Mouse (Mus musculus) embryonic fibroblast, embryonic 13.5 days (primary cell): ENCODE data around the gene Tmem44. TPM values are rescaled to one million over a fixed set of nuclear protein-coding genes. Genes with fewer than 3 reads are reported as not detected.

Source experiments
- H3K27ac ChIP-seq: 2 replicates; pipeline ENCODE4 v1.5.1; 2012; ENCODE audit warnings: low read length, control low read depth, inconsistent platforms; ENCODE audit not compliant: insufficient read depth
- H3K4me1 ChIP-seq: 2 replicates; pipeline ENCODE4 v1.6.1; 2011; ENCODE audit warnings: low read length; ENCODE audit not compliant: control insufficient read depth, insufficient read depth
- H3K4me3 ChIP-seq: 2 replicates; pipeline ENCODE4 v1.5.1; 2011; ENCODE audit warnings: mild to moderate bottlenecking, control low read depth, low read length; ENCODE audit not compliant: insufficient read depth
- CTCF ChIP-seq: IDR thresholded peaks from 2 replicates; pipeline ENCODE4 v1.5.1; 2011; ENCODE audit warnings: mild to moderate bottlenecking, control low read depth, low read length, moderate library complexity, borderline replicate concordance; ENCODE audit not compliant: insufficient read depth
- POLR2A ChIP-seq: IDR thresholded peaks from 2 replicates; pipeline ENCODE4 v1.6.1; 2011; ENCODE audit warnings: low read depth, mild to moderate bottlenecking, control low read depth, low read length, moderate library complexity
- polyA plus RNA-seq: library from polyadenylated mRNA; stranded (reverse); fragments of >200 nt; gene quantifications from 2 replicates; pipeline ENCODE4 v1.2.4, GENCODE M21; 2011; ENCODE audit warnings: low read depth; ENCODE audit not compliant: missing spikeins, insufficient read length

Gene Tmem44
- 6.9 and 8.0 TPM in 2 replicates for polyA plus RNA-seq

DNA sequence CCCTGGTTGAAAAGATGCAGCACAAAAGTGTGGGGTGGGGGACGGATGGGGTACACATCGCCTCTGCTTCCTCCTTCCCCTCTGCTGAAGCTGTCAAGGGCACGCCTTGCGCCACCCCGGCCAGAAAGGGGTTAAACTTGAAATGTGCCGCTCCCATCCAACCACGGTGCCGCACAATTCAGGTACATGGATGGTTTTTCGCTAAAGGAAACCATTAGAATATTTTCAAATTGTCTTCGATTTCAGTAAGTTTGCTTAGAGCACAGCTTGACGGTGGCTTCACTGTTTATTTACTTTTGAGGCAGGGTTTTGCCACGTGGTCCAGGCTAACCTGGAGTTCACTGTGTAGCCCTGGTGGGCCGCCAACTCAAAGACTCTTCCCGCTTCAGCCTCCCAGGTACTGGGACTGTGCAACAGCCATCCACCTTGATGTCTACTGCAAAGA is at the start of gene Tmem44:
Gene Tmem44 (minus strand): TSS at position 95 of the 445 bp plus-strand sequence.
- TF ChIP-seq CTCF = no peak
- no peak for TF ChIP-seq POLR2A
- Histone ChIP-seq H3K27ac (no peak within 1 kb of the TSS), H3K4me3 (peak within 1 kb of the TSS; percentile 48), H3K4me1 (peaks cover 7% of the 10 kb centered on the region; the same call in 1 of the 2 replicates)

DNA sequence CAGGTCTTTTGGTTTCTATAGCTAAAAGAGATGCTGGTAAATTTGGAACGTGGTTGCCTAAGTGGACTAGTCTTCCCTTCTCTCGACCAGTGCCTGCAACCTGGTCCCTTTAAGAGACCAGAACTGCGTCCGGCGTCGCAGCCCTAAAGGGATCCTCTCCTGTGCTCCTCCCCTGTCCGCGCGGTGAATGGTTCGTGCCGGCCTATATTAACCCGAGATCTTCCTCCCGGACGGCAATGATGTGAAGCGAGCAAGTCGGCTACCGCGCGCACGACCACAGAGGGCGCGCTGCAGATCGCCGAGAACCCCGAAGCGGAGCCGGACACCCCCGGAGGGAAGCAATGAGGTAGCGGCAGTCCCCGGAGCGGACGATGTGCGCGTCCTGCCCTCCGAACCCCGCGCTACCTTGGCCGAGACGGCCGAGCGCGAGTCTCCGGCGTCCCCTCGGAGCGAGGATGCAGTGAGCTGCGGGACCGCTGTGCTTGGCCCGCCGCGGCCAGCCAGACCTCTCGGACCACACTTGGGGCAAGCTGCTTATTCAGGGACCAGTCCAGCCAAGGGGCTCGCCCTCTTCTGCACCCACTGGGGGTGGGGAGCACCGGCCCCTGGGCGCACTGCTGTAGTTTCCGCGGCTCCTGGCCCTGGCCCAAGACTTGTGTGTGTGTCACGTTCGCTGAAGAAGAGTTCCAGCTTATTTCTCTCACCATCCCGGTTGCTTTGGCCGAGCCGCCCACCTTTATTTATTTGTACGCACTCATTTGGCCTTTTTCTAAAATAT is 49.0 kb upstream of the Tmem44 start, which contains the start of gene Fam43a:
Gene Fam43a (plus strand): TSS at position 233 of the 778 bp plus-strand sequence.
- TF ChIP-seq POLR2A (peak; percentile 100), CTCF (0 out of 2 replicates have a peak, but pooled peaks have one; percentile 49)
- H3K4me3 ChIP-seq = peak within 1 kb of the TSS; percentile 61
- H3K4me1 ChIP-seq = peaks cover 15% of the 10 kb centered on the region
- H3K27ac ChIP-seq = peak within 1 kb of the TSS; percentile 65

DNA sequence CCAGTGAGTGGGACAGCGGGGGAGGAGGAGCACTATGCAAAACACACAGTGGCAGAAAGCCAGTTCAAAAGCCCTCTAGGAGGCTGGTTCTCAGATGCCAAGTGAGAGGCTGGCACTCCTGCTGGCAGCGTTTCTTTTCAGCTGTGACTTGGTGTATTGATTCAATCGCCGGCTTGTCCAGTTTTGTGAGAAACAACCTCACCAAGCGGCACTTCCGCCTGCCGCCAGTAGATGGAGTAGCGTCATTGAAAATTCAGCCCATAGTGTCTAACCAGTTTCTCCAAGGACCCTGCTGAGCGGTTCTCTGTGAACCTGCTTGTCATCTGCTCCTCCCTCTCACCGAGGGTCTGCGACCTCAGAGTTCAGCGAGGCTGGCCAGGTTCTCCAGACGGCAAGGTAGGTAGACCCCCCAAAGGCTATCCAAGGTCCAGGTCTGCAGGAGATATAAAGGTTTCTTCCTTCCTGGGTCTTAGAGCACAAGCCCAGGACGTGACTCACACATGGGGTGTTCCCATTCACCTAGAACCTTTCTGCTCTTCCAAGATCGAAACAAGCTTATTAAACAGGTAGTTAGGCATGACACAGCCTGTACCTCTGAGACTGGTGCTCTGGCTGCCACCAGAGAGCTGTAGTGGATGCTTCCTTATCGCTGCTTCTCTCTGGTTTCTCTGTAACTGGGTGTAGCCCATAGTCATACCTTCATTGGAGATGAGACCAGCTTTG is 46.5 kb upstream of the Tmem44 start:
- H3K27ac ChIP-seq = no peak overlapping the region; the same call in 1 of the 2 replicates
- H3K4me1 ChIP-seq = peaks cover 7% of the 10 kb centered on the region
- no peak for TF ChIP-seq POLR2A
- TF ChIP-seq CTCF = peak; percentile 75
- H3K4me3 ChIP-seq = no peak overlapping the region

DNA sequence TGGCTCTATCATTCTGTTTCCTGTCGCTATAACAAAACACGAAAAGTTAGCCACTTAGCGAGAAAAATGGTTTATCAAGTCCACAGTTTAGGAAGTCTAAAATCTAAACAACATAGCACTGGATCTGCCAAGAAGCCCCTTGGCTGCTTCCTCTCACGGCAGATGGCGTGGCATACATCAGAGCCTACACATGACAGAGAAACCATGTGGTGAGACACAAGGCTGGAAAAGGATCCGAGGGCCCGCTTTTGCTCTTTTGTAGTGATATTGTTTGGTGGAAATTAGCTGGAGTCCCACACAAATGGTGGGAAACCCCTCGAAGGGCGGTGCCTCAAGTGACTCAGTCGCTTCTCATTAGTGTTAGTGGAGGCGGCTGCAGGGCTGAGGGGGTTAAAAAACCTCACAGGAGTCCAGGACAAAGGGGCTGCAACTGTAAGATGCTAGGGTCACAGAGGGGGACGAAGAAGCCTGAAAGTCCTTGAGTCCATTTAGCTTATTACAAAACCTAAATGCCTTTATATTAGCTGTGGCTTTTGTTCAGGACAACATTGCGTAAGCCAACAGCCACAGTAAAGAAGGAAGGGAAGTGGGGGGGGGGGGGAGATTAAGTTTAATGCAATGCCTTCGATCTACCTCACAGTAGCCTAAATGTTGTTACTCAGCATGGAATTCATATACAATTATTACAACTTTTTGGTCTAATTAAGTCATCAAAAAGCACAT is 45.4 kb upstream of the Tmem44 start:
- Histone ChIP-seq H3K4me3 (no peak overlapping the region), H3K27ac (no peak overlapping the region), H3K4me1 (peaks cover 7% of the 10 kb centered on the region)
- TF ChIP-seq CTCF (no peak), POLR2A (no peak)

DNA sequence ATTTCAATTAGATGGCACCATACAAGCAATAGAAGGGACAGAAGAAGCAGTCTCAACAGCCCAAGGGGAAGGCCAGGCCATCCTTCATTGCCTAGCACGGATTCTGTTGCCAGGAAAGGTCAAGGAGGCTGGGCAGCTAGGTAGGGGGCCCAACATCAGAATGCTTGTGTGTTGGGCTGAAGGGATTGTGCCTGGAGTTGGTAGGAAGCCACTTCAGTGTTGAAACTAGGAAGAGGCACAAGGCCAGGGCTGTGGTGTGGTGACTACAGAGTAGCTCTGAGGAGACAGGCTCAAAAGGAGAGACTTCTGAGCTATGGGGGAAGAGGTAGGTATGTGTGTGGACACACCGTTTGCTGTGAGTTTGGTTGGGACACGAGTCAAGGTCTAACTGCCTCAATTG is 44.7 kb upstream of the Tmem44 start:
- Histone ChIP-seq H3K27ac (no peak overlapping the region), H3K4me3 (no peak overlapping the region), H3K4me1 (peaks cover 11% of the 10 kb centered on the region)
- TF ChIP-seq POLR2A (no peak), CTCF (no peak)

DNA sequence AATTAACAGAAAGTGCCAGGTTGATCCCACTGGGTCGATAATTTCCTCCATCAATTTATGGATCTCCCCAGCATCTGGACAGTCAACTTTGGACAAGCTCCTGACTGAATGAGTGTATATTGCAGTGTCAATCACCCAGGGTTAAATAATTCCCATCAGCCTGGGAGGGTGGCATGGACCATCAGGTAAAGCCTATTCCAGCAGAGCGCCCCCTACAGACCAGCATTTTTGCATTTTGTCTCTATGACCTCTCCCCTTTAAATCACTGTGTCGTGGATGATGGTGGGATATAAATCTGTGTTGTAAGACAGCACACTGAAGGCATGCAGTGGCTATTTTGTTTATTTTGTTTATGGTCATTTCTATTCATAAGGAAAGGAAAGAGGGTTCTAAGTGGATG is 41.3 kb upstream of the Tmem44 start:
- no peak overlapping the region for H3K4me3 ChIP-seq
- peaks cover 7% of the 10 kb centered on the region; the same call in 1 of the 2 replicates for H3K4me1 ChIP-seq
- no peak for TF ChIP-seq CTCF
- no peak for TF ChIP-seq POLR2A
- H3K27ac ChIP-seq = no peak overlapping the region

DNA sequence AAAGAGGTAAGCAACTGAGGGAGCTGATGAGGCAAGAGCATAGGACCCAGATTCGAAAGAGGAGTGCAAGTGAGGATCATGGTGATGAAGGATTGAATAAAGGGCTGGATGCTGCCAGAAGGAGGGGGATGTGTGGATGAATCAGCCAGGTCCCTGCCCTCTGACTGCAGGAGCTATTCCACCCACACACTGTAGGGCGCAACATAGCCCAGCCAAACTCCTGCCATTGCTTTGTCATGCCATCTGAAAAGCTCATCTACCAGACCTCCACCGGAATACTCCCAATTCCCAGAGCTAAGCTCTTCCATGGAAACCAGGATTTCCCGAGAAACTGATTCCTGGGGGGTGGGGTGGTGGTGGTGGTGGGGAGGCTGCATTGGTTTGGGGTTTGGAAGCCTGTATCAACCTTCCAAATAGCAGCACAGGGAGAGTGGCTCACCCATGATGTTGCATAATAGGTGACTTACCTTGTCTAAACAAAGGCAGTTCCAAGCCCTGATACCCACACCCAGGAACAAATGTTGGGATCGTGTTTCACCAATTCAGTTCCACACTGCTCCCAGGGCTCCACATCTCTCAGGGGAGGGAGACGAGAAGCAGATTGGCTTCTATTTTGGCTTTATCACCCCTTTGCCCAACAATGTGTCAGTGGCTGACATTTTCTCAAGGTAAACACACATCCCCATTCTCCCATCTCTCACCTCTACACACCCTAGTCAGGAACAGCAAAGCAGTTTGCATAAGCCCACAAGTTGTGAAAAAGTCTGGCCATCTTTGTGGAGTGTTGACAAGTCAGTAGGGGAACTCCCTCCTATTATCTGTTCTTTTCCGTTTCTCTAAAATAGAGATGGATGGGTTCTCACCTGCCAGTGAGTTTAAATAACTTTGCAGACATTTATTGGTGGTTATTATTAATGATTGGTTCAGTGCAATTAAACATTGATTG is 39.9 kb upstream of the Tmem44 start:
- Histone ChIP-seq H3K27ac (no peak overlapping the region), H3K4me3 (no peak overlapping the region), H3K4me1 (peaks cover 3% of the 10 kb centered on the region; the same call in 1 of the 2 replicates)
- no peak for TF ChIP-seq CTCF
- no peak for TF ChIP-seq POLR2A

DNA sequence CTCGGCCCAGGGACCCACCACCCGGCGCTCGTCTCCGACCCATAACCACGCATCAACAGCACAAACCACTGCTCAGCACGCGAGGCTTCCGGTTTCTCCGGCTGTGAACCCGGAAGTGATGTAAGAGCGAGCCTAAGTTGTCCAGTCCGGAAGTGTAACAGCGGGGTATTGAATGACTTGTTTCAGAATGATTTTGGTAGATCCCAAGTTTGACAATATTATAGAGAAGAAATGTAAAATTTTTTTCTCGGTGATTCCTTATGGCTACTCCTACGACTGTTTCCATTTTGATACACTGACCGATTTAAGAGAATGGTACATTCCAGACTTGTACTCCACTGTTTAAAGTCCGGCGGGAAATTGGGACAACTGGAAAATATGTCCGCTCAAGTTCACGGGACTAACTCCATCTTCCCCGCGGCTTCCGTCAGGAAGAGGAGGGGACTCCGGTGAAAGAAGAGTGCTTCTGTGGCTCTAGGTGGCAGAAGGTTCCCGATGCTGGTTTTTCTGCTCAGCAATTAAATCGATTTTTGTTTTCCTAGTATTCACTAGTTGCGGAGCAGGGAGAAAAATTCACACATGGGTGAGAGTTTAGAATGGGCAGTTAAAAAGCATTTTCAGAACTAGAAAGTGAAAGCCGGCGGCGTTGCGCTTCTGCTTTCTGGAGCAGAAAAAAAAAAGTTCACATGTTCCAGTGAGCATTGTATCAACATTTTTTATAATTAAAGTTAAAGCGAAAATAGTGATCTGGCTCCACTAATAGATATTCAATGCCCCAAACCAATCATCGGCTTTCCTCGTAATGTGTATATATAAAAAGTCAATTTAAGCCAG is 37.1 kb upstream of the Tmem44 start, which contains the start of gene Lsg1:
Gene Lsg1 (minus strand): TSS at position 99 of the 834 bp plus-strand sequence.
- TF ChIP-seq POLR2A (peak; percentile 83), CTCF (no peak)
- Histone ChIP-seq H3K4me1 (peaks cover 3% of the 10 kb centered on the region; the same call in 1 of the 2 replicates), H3K4me3 (peak within 1 kb of the TSS; percentile 92), H3K27ac (peak within 1 kb of the TSS; percentile 54; the same call in 1 of the 2 replicates)
